Mouse (Mus musculus) yolk sac, embryonic 10.5 days (tissue): ENCODE data around the gene Henmt1.

ENCODE experiments used
- DNase-seq: peaks from one replicate; pipeline ENCODE4 v3.0.0-alpha.2; 2017; ENCODE audit warnings: low spot score

Henmt1 gene

DNA sequence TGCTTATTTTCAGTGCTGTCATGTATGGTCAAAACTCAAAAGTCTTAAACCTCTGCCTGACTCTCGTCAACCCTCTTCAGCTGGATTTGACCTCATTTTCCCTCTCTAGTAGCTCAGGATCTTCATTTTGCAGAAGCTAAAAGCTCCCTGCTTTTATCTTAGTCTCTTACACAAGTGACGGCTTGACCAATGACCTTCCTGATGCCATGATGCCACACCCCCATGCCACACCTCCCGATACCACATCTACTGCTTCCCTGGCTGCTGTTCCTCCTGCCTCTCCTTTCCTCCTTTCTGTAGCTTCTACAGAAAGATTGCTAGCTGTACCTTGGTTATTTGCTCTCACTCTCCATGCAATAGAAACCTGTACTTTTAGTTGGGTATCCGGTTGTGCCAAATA lies 58.1 kb downstream of the Henmt1 start:
- no peak for DNase-seq

DNA sequence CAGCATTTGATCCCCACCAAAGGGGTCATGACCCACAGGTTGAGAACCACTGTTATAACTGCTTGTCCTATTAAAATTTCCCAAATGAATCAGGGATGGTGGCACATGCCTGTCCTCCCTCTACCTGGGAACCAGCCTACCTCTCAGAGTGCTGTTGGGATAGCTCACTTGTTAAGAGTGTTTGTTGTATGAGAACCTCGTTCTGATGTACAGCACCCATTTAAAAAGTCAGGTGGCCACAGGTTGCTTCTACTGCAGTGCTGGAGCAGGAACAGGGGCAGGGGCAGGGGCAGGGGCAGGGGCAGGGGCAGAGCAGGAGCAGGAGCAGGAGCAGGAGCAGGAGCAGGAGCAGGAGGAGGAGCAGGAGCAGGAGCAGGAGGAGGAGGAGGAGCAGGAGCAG lies 59.5 kb downstream of the Henmt1 start:
- no peak for DNase-seq

DNA sequence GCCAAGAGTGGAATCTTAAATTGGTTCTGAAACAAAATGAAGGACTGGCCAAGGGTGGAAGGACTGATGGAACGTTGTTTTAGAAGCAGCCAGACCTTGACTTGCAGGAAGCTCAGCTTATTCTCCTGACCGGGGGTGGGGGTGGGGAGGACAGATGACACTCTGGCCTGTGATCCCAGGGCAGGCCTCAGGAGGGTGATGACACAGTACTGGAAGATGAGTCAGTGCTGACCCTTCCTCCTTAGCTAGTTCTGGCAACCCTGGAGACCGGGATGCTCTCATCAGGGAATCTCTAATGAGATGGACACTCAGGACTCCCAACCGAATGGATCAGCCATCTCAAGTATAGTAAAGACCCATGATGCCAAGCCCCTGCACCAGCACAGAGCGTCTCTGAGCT lies 66.1 kb downstream of the Henmt1 start:
- peak; percentile 57 for DNase-seq

DNA sequence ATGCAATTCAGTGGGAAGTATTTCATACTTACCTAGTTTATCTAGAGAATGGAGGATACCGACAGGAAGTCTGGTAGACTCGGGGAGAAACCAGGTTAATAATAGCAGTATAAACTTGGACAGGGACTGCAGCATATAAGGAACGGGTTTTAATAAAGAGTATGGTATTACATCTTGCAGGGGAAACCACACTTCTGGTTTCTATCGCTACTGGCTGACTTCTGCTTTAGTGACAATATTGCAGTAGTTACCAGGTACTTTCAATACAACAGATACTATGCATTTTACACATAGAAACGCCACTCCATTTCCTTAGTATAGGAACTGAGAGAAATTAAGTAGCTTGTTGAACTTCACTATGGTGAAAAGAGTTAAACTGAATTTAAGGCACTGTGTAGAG lies 68.5 kb downstream of the Henmt1 start:
- no peak for DNase-seq
